Mouse (Mus musculus) spleen, adult 12 weeks (tissue): Measurements from ENCODE around the gene Cklf.
"Not testable (repeated sequence)": the region's sequence is repeated elsewhere in the genome, so short reads cannot be mapped to it uniquely, and the experiment has no call there.

Experiments
- DNase-seq: peaks from one replicate; pipeline ENCODE4 v3.0.0; 2022; ENCODE audit warnings: low spot score

Cklf gene

GRCm38 (mm10) chr8:104264271-104264935 is 13.7 kb downstream of the Cklf start:
- not testable (repeated sequence) for DNase-seq

GRCm38 (mm10) chr8:104268368-104268767 is 17.7 kb downstream of the Cklf start:
- no peak for DNase-seq

- no peak for DNase-seq
Observed at GRCm38 (mm10) chr8:104268937-104269440, 18.3 kb downstream of the Cklf start.

DNA sequence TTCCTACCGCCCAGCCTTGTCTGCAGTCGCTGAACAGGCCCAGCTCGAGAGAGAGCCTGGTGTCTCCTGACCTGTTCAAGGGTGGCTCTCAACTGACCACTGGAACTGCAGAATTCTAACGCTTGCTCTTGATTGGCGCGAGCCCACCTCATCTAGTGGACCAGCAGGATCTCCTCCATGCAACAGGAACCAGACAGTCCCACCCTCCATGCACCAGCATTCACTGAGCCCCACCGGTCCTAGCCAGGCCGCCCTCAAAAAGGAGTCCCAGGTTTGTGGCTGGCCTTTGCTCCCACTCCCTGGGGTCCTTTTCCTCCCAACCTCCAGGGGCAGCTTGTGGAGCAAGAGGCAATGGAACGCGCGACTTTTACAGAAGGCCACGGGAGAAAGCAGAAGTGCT is 42.4 kb downstream of the Cklf start, which contains the start of gene Cmtm2a:
TSS of gene Cmtm2a (minus strand) at position 101 of the 400 bp plus-strand sequence.
- not testable (repeated sequence) for DNase-seq

DNA sequence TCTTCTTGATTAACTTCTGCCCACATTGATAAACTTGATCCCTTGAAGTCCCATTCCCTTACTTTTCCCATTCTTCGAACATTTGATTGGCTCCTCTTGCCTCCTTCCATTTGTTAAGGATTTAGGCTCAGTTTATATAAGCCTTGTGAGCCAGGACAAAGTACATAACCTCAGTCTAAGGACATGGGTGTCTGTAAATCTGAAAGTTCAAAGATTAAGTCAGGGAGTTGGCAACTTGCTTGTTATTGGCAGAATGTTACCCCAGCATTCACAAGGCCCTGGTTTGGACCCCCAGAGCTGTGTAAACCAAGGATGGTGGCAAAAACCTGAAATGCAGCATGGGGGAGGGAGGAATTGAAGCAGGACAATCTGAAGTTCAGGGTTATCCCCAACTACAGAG is 43.7 kb downstream of the Cklf start:
- no peak for DNase-seq

DNA sequence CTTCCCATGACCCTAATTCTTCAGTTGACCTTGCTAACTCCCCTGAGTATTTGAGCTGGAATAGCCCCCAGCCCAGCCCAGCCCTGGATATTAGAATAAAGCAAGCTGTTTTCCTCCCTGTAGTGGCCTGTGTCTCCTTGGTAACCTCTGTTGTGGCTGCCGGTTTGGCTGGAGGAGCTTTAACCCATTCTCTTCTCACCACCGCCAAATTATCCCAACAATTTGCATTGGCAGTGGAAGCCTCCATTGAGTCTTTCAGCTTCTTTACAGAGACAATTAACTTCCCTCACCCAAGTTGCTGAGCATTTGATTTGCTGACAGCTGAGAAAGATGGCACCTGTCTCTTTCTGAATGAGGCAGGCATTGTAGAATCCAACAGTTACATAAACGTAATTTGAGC is 50.9 kb downstream of the Cklf start:
- DNase-seq, result not testable (repeated sequence)

DNA sequence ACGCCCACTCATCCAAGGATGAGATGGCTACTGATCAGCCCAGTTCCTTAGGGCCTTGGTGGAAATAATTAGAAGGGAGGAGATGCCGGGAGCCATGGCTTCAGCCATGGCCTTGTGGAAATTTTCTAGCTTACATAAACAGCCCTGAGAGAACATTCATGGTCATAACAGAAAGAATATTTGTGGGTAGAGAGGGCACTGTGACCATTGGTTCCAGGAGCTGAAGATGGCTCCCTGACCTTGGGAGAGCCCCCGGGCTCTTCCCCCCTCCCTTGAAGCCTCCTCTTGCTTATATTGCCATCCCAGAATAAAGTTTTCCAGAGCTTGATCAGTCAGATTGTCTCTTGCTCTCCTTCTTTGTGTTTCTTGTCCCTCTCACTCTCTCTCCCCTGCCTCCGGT is 51.9 kb downstream of the Cklf start:
- DNase-seq, result not testable (repeated sequence)

DNA sequence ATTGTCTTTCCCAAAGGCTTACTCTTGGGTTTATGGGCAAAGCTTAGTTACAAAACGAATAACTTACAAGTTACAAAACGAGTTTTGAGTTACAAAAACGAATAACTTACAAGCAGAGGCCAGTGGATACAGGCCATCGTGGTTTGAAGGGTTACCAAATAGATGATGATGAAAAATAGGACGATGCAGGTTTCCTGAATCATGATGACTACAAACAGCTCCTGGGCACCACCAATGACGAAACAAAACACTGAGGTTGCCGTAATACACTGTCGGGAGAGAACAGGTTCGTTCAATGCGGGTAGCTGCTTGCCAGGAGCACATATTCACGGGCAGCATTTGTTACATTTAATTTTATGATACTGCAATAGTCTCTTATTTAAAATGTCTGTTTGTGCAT is 54.3 kb downstream of the Cklf start:
- no peak for DNase-seq

GRCm38 (mm10) chr8:104308341-104308740 is 57.7 kb downstream of the Cklf start:
- not testable (repeated sequence) for DNase-seq

DNA sequence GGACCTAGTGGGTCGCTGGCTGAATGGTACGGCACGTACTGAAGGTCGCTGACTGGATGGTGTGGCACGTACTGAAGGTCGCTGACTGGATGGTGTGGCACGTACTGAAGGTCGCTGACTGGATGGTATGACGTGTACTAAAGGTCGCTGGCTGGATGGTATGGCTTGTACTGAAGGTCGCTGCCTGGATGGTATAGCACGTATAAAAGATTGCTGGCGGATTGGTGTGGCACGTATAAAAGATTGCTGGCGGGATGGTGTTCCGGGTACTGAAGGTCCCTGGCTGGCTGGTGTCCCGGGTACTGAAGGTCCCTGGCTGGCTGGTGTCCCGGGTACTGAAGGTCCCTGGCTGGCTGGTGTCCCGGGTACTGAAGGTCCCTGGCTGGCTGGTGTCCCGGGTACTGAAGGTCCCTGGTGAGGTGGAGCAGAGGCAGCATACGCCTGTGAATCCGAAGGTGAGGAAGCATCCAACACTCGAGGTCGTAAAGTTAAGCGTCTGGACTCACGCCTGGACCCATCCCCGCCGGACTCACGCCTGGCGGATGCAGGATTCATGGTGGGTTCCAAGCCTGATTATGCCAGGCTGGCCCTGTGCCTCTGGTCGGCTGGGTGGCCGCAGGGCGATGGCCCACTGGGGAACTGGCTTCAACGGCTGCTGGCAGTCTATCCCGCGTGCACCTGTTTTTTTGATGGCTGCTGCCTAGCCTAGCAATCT is 58.9 kb downstream of the Cklf start, which contains the start of the genes Gm45711 and Cmtm1:
TSS of gene Gm45711 (minus strand) at position 641 of the 715 bp plus-strand sequence.
TSS of gene Cmtm1 (minus strand) at position 705 of the 715 bp plus-strand sequence.
- DNase-seq, result not testable (repeated sequence)

GRCm38 (mm10) chr8:104312023-104312422 is 61.4 kb downstream of the Cklf start:
- not testable (repeated sequence) for DNase-seq

GRCm38 (mm10) chr8:104313311-104313710 is 62.6 kb downstream of the Cklf start:
- DNase-seq, result no peak
